Mouse (Mus musculus): ENCODE data around the gene Sgo1. TPM values are rescaled to one million over a fixed set of nuclear protein-coding genes. Genes with fewer than 3 reads are reported as not detected.
"Not testable (repeated sequence)": the region's sequence is repeated elsewhere in the genome, so short reads cannot be mapped to it uniquely, and the experiment has no call there.

Sgo1 gene
- 4.1 and 4.7 TPM in 2 replicates for polyA plus RNA-seq (2015; fragmentation: Nextera tagmentation; extraction: Ambion mirVana)

- H3K27me3 ChIP-seq (replicated peaks), result no peaks in the 10 kb centered on the region
- H3K9me3 ChIP-seq, result no peaks in the 10 kb centered on the region
- peak within 1 kb of the TSS; percentile 75 for H3K9ac ChIP-seq
- peak; percentile 100 for ATAC-seq (replicated peaks)
- peak within 1 kb of the TSS; percentile 94 for H3K27ac ChIP-seq
- H3K4me2 ChIP-seq, result peak within 1 kb of the TSS; percentile 90
- H3K4me3 ChIP-seq, result peak within 1 kb of the TSS; percentile 53
- WGBS, result under 1% methylated on average over 78 of the region's 78 CpGs
- peaks cover 13% of the 10 kb centered on the region for H3K4me1 ChIP-seq
- H3K36me3 ChIP-seq (replicated peaks), result no peaks in the 10 kb centered on the region
Measured at GRCm38 (mm10) chr17:53688877-53689802, at the start of gene Sgo1. Sgo1 (minus strand) TSS chr17:53689333.

- H3K9ac ChIP-seq; H3K4me1 ChIP-seq; H3K36me3 ChIP-seq (replicated peaks); H3K4me2 ChIP-seq; H3K27me3 ChIP-seq (replicated peaks); H3K4me3 ChIP-seq; H3K9me3 ChIP-seq; ATAC-seq (replicated peaks); H3K27ac ChIP-seq: not testable (repeated sequence)
- 89% methylated on average over 3 of the region's 3 CpGs for WGBS
Measured at GRCm38 (mm10) chr17:53718916-53719315, 29.8 kb upstream of the Sgo1 start.

- H3K36me3 ChIP-seq (replicated peaks), result no peaks in the 10 kb centered on the region
- WGBS, result 68% methylated on average over 1 of the region's 1 CpGs
Measured at GRCm38 (mm10) chr17:53718474-53718873, 29.3 kb upstream of the Sgo1 start.

GRCm38 (mm10) chr17:53715161-53715560 is 26.0 kb upstream of the Sgo1 start:
- H3K4me2 ChIP-seq; H3K27ac ChIP-seq; H3K9me3 ChIP-seq; ATAC-seq (replicated peaks); H3K4me3 ChIP-seq; H3K9ac ChIP-seq; H3K4me1 ChIP-seq; H3K36me3 ChIP-seq (replicated peaks); H3K27me3 ChIP-seq (replicated peaks): not testable (repeated sequence)
- 59% methylated on average over 1 of the region's 1 CpGs for WGBS

More at GRCm38 (mm10) chr17:53718474-53718873, 29.3 kb upstream of the Sgo1 start:
- no peak overlapping the region for H3K27ac ChIP-seq
- H3K9ac ChIP-seq, result no peak overlapping the region
- no peak for ATAC-seq (replicated peaks)
- H3K4me1 ChIP-seq, result no peaks in the 10 kb centered on the region
- no peaks in the 10 kb centered on the region for H3K27me3 ChIP-seq (replicated peaks)
- no peak overlapping the region for H3K4me2 ChIP-seq
- H3K4me3 ChIP-seq, result no peak overlapping the region
- H3K9me3 ChIP-seq, result no peaks in the 10 kb centered on the region

GRCm38 (mm10) chr17:53714453-53714852 is 25.3 kb upstream of the Sgo1 start:
- no peak overlapping the region for H3K27ac ChIP-seq
- H3K9ac ChIP-seq, result no peak overlapping the region
- H3K4me1 ChIP-seq, result no peaks in the 10 kb centered on the region
- no peak overlapping the region for H3K4me3 ChIP-seq
- no peaks in the 10 kb centered on the region for H3K9me3 ChIP-seq
- H3K36me3 ChIP-seq (replicated peaks), result no peaks in the 10 kb centered on the region
- H3K27me3 ChIP-seq (replicated peaks), result no peaks in the 10 kb centered on the region
- ATAC-seq (replicated peaks), result no peak
- no peak overlapping the region for H3K4me2 ChIP-seq
- 60% methylated on average over 1 of the region's 1 CpGs for WGBS

- not testable (repeated sequence) for H3K36me3 ChIP-seq (replicated peaks); H3K9ac ChIP-seq; H3K4me1 ChIP-seq; ATAC-seq (replicated peaks); H3K27me3 ChIP-seq (replicated peaks); H3K4me2 ChIP-seq; H3K4me3 ChIP-seq; H3K27ac ChIP-seq; H3K9me3 ChIP-seq
- WGBS, result 92% methylated on average over 8 of the region's 8 CpGs
Measured at GRCm38 (mm10) chr17:53697521-53697920, 8.4 kb upstream of the Sgo1 start.

- H3K4me1 ChIP-seq, result peaks cover 5% of the 10 kb centered on the region
- no peak overlapping the region for H3K9ac ChIP-seq
- ATAC-seq (replicated peaks), result no peak
- H3K27ac ChIP-seq, result no peak overlapping the region
- 75% methylated on average over 2 of the region's 2 CpGs for WGBS
- no peak overlapping the region for H3K4me3 ChIP-seq
- no peaks in the 10 kb centered on the region for H3K27me3 ChIP-seq (replicated peaks)
- no peak overlapping the region for H3K4me2 ChIP-seq
- no peaks in the 10 kb centered on the region for H3K9me3 ChIP-seq
- H3K36me3 ChIP-seq (replicated peaks), result no peaks in the 10 kb centered on the region
Measured at GRCm38 (mm10) chr17:53694039-53694438, 4.9 kb upstream of the Sgo1 start.

- 20% methylated on average over 7 of the region's 7 CpGs for WGBS
- H3K4me1 ChIP-seq, result peaks cover 13% of the 10 kb centered on the region
- no peaks in the 10 kb centered on the region for H3K27me3 ChIP-seq (replicated peaks)
- no peaks in the 10 kb centered on the region for H3K9me3 ChIP-seq
- ATAC-seq (replicated peaks), result peak; percentile 34
- peak overlapping the region; percentile 90 for H3K4me2 ChIP-seq
- H3K4me3 ChIP-seq, result peak overlapping the region; percentile 53
- no peaks in the 10 kb centered on the region for H3K36me3 ChIP-seq (replicated peaks)
- peak overlapping the region; percentile 94 for H3K27ac ChIP-seq
- peak overlapping the region; percentile 75 for H3K9ac ChIP-seq
Measured at GRCm38 (mm10) chr17:53689946-53690345, 813 bp upstream of the Sgo1 start.

GRCm38 (mm10) chr17:53688321-53688720 is 812 bp downstream of the Sgo1 start:
- WGBS, result 10% methylated on average over 1 of the region's 1 CpGs
- Histone ChIP-seq H3K27ac (no peak overlapping the region), H3K9ac (no peak overlapping the region), H3K4me1 (peaks cover 13% of the 10 kb centered on the region), H3K4me3 (peak overlapping the region; percentile 53), H3K36me3 (replicated peaks) (no peaks in the 10 kb centered on the region), H3K4me2 (peak overlapping the region; percentile 90), H3K9me3 (no peaks in the 10 kb centered on the region), H3K27me3 (replicated peaks) (no peaks in the 10 kb centered on the region)
- ATAC-seq (replicated peaks), result no peak

- no peaks in the 10 kb centered on the region for H3K27me3 ChIP-seq (replicated peaks)
- no peaks in the 10 kb centered on the region for H3K9me3 ChIP-seq
- H3K27ac ChIP-seq, result 0 out of 2 replicates have a peak overlapping the region, but pooled peaks have one; percentile 29
- no peaks in the 10 kb centered on the region for H3K36me3 ChIP-seq (replicated peaks)
- WGBS, result 76% methylated on average over 8 of the region's 8 CpGs
- no peak overlapping the region for H3K4me3 ChIP-seq
- H3K4me1 ChIP-seq, result no peaks in the 10 kb centered on the region
- H3K4me2 ChIP-seq, result no peak overlapping the region
- ATAC-seq (replicated peaks), result peak; percentile 90
- no peak overlapping the region for H3K9ac ChIP-seq
Measured at GRCm38 (mm10) chr17:53678716-53679115, 10.4 kb downstream of the Sgo1 start.

- Histone ChIP-seq H3K4me1 (no peaks in the 10 kb centered on the region), H3K4me2 (no peak overlapping the region), H3K9ac (no peak overlapping the region), H3K27me3 (replicated peaks) (no peaks in the 10 kb centered on the region), H3K4me3 (no peak overlapping the region), H3K27ac (no peak overlapping the region), H3K36me3 (replicated peaks) (no peaks in the 10 kb centered on the region; the same call in 1 of the 2 replicates), H3K9me3 (no peaks in the 10 kb centered on the region)
- no peak for ATAC-seq (replicated peaks)
- WGBS, result 93% methylated on average over 8 of the region's 8 CpGs
Measured at GRCm38 (mm10) chr17:53670453-53670852, 18.7 kb downstream of the Sgo1 start.

- no peaks in the 10 kb centered on the region for H3K27me3 ChIP-seq (replicated peaks)
- peaks cover 2% of the 10 kb centered on the region for H3K4me1 ChIP-seq
- H3K9ac ChIP-seq, result no peak overlapping the region
- no peak overlapping the region for H3K4me3 ChIP-seq
- no peak overlapping the region for H3K4me2 ChIP-seq
- H3K27ac ChIP-seq, result no peak overlapping the region
- ATAC-seq (replicated peaks), result no peak
- peaks cover 3% of the 10 kb centered on the region; the same call in 1 of the 2 replicates for H3K36me3 ChIP-seq (replicated peaks)
- WGBS, result 73% methylated on average over 2 of the region's 2 CpGs
- no peaks in the 10 kb centered on the region for H3K9me3 ChIP-seq
Measured at GRCm38 (mm10) chr17:53664703-53665382, 24.3 kb downstream of the Sgo1 start.

Data from midbrain, embryonic 15.5 days (tissue).